ENCODE assay signal across 20 mouse cellular contexts in the genomic region with DNA sequence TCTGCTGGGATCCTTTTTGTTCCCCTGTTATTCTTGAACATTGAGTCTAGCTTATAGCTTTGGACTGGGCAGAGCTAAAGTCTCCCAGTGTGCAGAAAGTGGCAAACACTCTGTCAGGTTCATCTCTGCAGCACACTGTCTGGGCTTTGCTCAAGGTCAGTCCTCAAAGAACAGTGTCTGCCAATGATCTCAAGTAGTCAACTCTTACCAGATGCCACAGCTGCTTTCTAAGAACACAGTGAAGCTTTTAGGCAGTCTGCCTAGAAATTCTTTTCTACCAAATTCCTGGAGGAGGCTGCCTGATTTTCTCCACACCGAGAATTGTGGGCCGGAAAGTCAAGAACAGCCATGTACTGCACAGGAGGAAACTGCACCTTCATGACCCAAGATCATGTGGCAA.
DNase-seq lines count a peak whose midpoint lies in the region; ATAC-seq lines count a peak whose summit lies in the region.
"Had no signal": no experiment of that assay in that cellular context is flagged by ENCODE, and none has a peak within 500 bp of the region (broad histone marks: within the 10 kb centered on the region; RNA-seq: fewer than 3 reads in every experiment).

No protein-coding gene starts in this region.

- no peak overlapping the region for H3K4me3 ChIP-seq in heart, embryonic 13.5 days
- H3K4me3 ChIP-seq: embryonic facial prominence, embryonic 12.5 days; limb, embryonic 13.5 days; liver, embryonic 15.5 days had no signal

- no peak overlapping the region for H3K4me2 ChIP-seq in heart, embryonic 13.5 days
- H3K4me2 ChIP-seq: embryonic facial prominence, embryonic 12.5 days; limb, embryonic 13.5 days; liver, embryonic 15.5 days had no signal

- H3K27ac ChIP-seq in heart, embryonic 13.5 days (replicated peaks) = peak overlapping the region; percentile 1; the same call in 1 of the 2 replicates
- H3K27ac ChIP-seq: embryonic facial prominence, embryonic 12.5 days; limb, embryonic 13.5 days; liver, embryonic 15.5 days; macrophage had no signal

- no peak for ATAC-seq in heart, embryonic 13.5 days (ENCODE audit: extremely low read depth, insufficient number of reproducible peaks, low FRiP score, low TSS enrichment)
- ATAC-seq: activated CD4-positive, CD25-positive, alpha-beta regulatory T cell, adult 4 months; forebrain, embryonic 16.5 days; Patski had no signal

- no peak overlapping the region for H3K9ac ChIP-seq in heart, embryonic 13.5 days
- H3K9ac ChIP-seq: embryonic facial prominence, embryonic 12.5 days; limb, embryonic 13.5 days; liver, embryonic 15.5 days had no signal

- peaks cover 8% of the 10 kb centered on the region for H3K4me1 ChIP-seq in heart, embryonic 13.5 days
- H3K4me1 ChIP-seq: embryonic facial prominence, embryonic 12.5 days; limb, embryonic 13.5 days; liver, embryonic 15.5 days had no signal

- DNase-seq in adrenal gland, postnatal 14 days = peak; percentile 14
- no peak for DNase-seq in adrenal gland, adult 18-20 months (ENCODE audit: low spot score in 2 of 2)
- peak; percentile 24 for DNase-seq in heart, adult 8-10 months (ENCODE audit: low spot score)
- DNase-seq in heart, postnatal 25 days (ENCODE audit: low spot score) = no peak
- DNase-seq in 3T3-L1 (ENCODE audit: low read depth, low spot score) = peak; percentile 61
- DNase-seq in left cerebral cortex, adult 18-20 months (ENCODE audit: low spot score in 2 of 2) = no peak
- no peak for DNase-seq in cerebellum, adult 9-11 months
- DNase-seq: cerebellum, adult 18-20 months; gastrocnemius, postnatal 25 days; kidney, adult 2 months; kidney, postnatal 25 days; midbrain, embryonic 14.5 days had no signal

- H3K27me3 ChIP-seq in heart, embryonic 13.5 days (replicated peaks) = no peaks in the 10 kb centered on the region
- H3K27me3 ChIP-seq: embryonic facial prominence, embryonic 12.5 days; limb, embryonic 13.5 days; liver, embryonic 15.5 days; Patski had no signal

- 52% methylated on average over 2 of the region's 2 CpGs for WGBS in heart, embryonic 13.5 days

- intact Hi-C loops in heart, postnatal 25 days (cut with DNase I) = no loop called here

- no peaks in the 10 kb centered on the region for H3K36me3 ChIP-seq in heart, embryonic 13.5 days
- H3K36me3 ChIP-seq: embryonic facial prominence, embryonic 12.5 days; limb, embryonic 13.5 days; liver, embryonic 15.5 days had no signal

- no peaks in the 10 kb centered on the region for H3K9me3 ChIP-seq in heart, embryonic 13.5 days
- H3K9me3 ChIP-seq: embryonic facial prominence, embryonic 12.5 days; limb, embryonic 13.5 days; liver, embryonic 15.5 days had no signal

Comparison
In these comparisons a context has a peak if more than half of its experiments do, and no peak if none do; other contexts are left out.
1. DNase-seq: peak in adrenal gland, postnatal 14 days (single experiment), heart, adult 8-10 months (single experiment) and 3T3-L1 (single experiment); none in adrenal gland, adult 18-20 months (0 of 2), heart, postnatal 25 days (single experiment), left cerebral cortex, adult 18-20 months (0 of 2) and cerebellum, adult 9-11 months (single experiment).